17 mouse cellular contexts compared by ENCODE assay signal in genomic region chr1:131180386-131180785, GRCm38 (mm10).
"Had no signal": no experiment of that assay in that cellular context is flagged by ENCODE, and none has a peak within 500 bp of the region (broad histone marks: within the 10 kb centered on the region; RNA-seq: fewer than 3 reads in every experiment).

No protein-coding gene starts in this region.

- H3K9me3 ChIP-seq: limb, embryonic 13.5 days; liver, embryonic 13.5 days; midbrain, embryonic 13.5 days had no signal

- H3K4me2 ChIP-seq: limb, embryonic 13.5 days; liver, embryonic 13.5 days; midbrain, embryonic 13.5 days had no signal

- H3K27me3 ChIP-seq: limb, embryonic 13.5 days; liver, embryonic 13.5 days; midbrain, embryonic 13.5 days had no signal

- ATAC-seq: intestine, postnatal 0 days had no signal

- H3K27ac ChIP-seq: kidney, postnatal 0 days; layer of hippocampus, adult 2 months; left cerebral cortex, adult 2 months; limb, embryonic 13.5 days; liver, embryonic 13.5 days; macrophage; midbrain, embryonic 13.5 days had no signal

- DNase-seq: kidney, adult 2 months; kidney, postnatal 25 days; layer of hippocampus, adult 9-11 months; layer of hippocampus, postnatal 36 days; left cerebral cortex, postnatal 4 days; liver, embryonic 13.5 days; lung, adult 2 months; lung, postnatal 14 days; thymus, adult 18-20 months; thymus, postnatal 36 days had no signal

- H3K4me1 ChIP-seq: midbrain, embryonic 13.5 days had no signal

- H3K4me3 ChIP-seq: layer of hippocampus, adult 2 months; left cerebral cortex, adult 2 months; limb, embryonic 13.5 days; liver, embryonic 13.5 days; midbrain, embryonic 13.5 days had no signal

- H3K9ac ChIP-seq: limb, embryonic 13.5 days; liver, embryonic 13.5 days; midbrain, embryonic 13.5 days had no signal
